Mouse (Mus musculus): ENCODE results near the gene Ercc6l.
"Not testable (repeated sequence)": the region's sequence is repeated elsewhere in the genome, so short reads cannot be mapped to it uniquely, and the experiment has no call there.

Ercc6l gene

DNA sequence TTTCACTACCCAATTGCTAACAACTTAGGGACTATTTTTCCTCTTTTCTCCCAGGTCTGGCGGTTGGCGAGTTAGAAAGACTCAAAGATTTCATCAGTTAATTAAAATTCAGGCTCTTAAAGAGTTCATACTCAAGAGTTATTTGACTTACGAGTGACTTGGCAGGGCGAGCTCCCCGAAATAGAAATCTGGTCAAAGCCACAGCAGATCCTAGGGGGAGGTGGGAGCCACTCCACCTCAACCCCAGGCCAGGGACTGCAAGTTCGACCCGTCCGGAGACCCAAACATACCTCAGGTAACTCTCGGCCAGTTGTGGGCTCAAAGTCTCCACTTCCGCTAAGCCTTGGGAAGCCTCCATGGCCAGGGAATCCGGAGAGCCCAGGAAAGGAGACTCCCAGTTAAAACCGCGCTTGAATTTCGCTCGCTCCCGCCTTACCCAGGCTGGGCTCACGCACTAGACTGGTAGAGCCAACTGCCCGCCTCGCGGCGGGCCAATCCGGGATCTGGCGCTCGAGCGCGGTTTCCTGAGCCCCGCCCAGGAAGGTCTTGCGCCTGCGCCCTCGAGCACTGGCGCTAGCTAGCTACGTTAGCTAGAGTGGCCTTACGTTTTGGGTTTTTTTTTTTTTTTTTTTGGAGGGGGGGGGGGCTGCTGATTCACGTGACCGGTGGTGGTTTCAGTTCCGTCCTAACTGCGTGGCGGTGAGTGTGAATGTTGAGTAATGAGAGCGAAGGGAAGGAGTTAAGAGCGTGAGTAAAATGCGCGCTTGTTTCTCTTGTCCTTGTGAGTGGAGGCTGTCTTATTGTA is at the start of gene Ercc6l:
Gene Ercc6l, minus strand, starts transcription at position 474 of the 805 bp plus-strand sequence.
- peak; percentile 88 for DNase-seq

DNA sequence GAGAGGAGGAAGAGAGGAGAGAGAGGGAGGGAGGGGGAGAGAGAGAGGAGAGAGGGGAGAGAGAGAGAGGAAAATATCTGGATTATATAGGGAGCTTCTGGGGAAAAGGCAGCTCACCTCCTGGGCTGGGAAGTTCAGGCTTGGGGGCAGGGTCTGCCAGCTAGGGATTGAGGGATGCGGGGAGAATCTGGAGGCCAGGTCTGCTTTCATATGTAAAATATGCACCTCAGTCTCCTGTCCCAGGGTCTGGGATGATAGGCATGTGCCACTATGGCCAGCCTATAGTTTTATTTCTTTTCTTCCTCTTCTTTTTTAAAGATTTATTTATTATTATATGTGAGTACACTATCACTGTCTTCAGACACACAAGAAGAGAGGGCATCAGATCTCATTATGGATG is 33.9 kb upstream of the Ercc6l start:
- DNase-seq: no peak

DNA sequence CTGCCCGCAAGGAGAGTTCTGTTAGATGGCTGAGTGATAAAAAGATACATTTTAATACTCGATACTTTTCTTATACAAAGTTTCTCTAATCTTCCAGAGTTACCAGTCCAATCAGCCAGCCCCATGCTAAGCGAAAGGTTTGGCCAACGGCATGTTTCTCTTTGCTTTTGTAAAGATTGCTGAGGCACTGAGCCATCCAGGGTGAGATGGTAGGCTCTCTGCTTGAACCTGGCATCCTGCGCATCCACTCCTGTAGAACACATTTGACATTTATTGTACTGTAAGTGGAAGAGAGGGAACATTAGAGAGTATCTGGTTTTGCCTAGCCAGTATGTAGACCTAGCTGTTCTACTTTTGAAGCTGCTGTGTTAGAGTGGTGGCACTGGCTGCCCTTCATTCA is 32.7 kb upstream of the Ercc6l start:
- DNase-seq: no peak

DNA sequence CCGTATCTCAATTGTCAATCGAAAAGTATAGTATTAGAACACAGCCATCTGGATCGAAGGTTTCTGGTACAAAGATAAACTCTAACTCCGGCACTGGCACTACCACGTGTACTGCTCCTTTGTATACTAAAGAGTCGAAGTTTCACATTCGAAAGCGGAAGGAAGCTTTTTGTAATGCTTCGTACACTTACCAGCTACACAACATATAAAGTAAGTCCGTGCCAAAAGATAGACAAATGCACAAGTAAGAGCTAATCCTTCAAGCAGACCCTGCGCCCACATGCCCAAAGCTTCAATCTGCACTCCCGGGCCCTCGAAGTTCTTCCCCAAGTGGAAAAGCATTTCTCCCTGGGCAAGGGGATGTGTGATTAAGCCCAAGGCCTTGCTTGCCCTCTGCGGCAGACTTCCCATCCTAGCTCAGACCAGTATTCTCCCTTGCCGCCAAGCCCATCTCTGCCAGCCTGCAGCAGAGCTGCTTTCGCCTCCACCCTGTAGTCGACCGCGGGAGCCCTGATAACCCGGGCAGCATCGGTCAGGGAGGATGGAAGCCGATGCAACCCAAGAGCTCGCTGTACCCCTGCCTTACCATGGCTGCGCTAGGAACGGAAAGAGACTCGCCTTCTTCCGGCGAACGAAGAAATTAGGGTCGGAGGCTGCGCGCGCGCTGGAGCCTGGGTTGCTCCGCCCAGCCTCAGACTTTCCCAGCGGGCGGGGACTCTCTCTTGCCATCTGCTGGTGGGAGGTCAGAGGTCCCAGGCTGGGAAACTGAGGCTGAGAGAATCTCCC is 32.0 kb upstream of the Ercc6l start, which contains the start of gene Rps4x:
Gene Rps4x, minus strand, starts transcription at position 683 of the 786 bp plus-strand sequence.
- peak; percentile 78 for DNase-seq

GRCm38 (mm10) chrX:102187023-102187699 is 30.3 kb upstream of the Ercc6l start:
- DNase-seq: no peak

GRCm38 (mm10) chrX:102182575-102182974 is 25.7 kb upstream of the Ercc6l start:
- DNase-seq: no peak

DNA sequence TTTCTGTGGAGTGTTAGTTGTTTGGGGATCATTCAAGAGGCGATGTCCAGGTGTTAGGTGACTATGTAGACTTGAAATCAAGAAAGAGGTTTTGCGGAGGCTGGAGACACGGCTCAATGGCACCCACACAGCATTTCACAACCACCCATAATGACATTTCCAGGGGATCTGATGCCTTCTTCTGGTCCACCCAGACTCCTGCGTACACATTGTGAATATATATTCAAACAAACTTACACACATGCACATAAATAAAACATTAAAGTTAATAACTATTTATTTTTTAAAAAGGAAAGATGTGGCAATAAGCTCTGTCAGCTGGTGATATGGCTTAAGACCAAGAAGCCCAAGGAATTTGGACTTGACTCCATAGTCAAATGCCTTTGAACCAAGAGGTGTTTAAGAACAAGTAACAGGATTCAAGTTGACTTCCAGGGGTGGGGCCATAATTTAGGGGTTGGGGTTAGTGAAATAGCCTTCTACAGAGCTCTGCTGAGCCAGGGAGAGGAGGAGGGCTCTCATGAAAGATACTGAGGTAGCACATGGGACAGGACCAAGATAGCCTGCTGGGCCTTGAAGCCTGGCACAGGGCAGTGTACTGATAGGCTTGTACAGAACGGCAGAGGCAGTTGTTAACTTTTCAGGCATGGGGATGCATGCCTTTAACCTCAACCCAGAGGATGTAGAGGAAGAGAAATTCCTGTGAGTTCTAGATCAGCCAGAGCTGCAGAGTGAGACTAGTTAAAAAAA is 18.8 kb upstream of the Ercc6l start:
- no peak for DNase-seq

GRCm38 (mm10) chrX:102170900-102171299 is 14.0 kb upstream of the Ercc6l start:
- no peak for DNase-seq

DNA sequence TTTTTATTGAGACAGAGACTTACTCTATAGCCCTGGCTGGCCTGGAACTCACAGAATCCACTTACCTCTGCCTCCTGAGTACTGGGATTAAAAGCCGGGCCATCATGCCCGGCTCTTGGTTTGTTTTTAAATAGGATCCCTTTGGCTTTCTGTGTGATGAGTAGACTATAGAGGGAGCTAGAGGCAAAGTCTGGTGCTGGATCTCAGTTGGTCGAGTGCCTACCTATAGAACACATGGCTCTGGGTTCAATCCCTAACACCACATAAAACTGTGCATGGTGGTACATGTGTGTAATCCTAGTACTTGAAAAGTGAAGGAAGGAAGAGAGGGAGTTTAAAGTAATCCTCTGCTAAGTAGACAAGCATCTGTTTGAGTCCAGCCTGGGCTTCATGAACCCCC is 13.2 kb upstream of the Ercc6l start:
- no peak for DNase-seq

- no peak for DNase-seq
Measured at GRCm38 (mm10) chrX:102169724-102170123, 12.8 kb upstream of the Ercc6l start.

DNA sequence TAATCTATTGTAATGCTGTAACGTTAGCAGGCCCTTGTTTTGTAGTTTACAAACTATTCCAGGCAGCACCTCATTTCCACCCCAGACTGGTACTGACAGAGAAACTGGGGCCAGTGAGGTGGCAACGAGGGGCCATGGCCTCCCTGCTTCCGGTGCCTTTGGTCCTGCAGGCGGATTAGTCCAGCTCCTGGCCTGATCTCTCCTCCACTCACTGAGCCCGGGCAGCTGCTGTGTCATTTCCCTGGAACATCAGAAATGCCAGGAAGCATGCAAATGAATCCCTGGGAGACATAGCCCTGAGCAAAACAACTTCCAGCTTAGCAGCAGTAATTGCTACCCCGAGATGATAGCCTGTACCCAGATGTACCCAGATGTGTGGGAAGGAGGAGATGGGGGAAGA is 10.1 kb upstream of the Ercc6l start:
- no peak for DNase-seq

GRCm38 (mm10) chrX:102166521-102166920 is 9.6 kb upstream of the Ercc6l start:
- no peak for DNase-seq

- no peak for DNase-seq
Measured at GRCm38 (mm10) chrX:102163529-102163928, 6.6 kb upstream of the Ercc6l start.

DNA sequence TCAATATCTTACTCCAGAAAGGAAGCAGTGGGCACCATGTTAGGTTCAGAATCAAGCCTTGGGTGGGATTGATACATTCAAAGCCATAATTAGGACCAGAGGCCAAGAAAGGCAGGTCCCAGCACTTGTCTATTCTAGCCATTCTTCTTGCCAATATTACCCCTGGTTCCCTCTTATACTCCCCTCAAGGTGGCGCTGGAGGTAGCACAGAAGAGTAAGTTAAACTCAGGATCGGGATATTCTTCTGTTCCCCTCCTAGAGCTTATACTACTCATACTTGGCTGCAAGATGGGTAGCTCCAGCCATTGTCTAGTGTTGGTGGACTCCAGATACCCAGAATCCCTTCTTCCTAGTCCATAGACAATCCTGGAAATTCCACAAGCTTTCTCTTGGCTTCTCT is 6.2 kb upstream of the Ercc6l start:
- DNase-seq: no peak

GRCm38 (mm10) chrX:102160528-102160927 is 3.6 kb upstream of the Ercc6l start:
- no peak for DNase-seq

DNA sequence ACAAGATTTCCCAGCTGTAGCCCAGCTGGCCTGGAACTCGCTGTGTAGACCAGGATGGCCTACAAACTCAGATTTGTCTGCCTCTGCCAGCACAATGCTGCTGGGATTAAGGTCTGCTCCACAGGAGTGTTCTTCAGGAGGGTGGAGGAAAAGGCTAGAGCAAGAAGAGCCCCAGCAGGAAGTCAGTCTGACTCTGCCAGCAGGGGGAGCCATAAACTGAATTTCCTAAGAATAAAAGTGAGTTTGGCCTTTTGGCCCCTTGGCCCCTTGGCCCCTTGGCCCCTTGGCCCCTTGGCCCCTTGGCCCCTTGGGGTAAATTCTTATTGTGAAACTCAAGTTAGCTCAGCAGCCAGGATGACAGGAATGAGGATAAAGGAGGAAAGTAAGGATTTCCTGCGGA is 2.9 kb upstream of the Ercc6l start:
- DNase-seq: peak; percentile 9

- no peak for DNase-seq
Measured at GRCm38 (mm10) chrX:102157423-102157791, 516 bp upstream of the Ercc6l start.

GRCm38 (mm10) chrX:102141157-102141556 is 15.7 kb downstream of the Ercc6l start:
- no peak for DNase-seq

GRCm38 (mm10) chrX:102121321-102121720 is 35.6 kb downstream of the Ercc6l start:
- no peak for DNase-seq

DNA sequence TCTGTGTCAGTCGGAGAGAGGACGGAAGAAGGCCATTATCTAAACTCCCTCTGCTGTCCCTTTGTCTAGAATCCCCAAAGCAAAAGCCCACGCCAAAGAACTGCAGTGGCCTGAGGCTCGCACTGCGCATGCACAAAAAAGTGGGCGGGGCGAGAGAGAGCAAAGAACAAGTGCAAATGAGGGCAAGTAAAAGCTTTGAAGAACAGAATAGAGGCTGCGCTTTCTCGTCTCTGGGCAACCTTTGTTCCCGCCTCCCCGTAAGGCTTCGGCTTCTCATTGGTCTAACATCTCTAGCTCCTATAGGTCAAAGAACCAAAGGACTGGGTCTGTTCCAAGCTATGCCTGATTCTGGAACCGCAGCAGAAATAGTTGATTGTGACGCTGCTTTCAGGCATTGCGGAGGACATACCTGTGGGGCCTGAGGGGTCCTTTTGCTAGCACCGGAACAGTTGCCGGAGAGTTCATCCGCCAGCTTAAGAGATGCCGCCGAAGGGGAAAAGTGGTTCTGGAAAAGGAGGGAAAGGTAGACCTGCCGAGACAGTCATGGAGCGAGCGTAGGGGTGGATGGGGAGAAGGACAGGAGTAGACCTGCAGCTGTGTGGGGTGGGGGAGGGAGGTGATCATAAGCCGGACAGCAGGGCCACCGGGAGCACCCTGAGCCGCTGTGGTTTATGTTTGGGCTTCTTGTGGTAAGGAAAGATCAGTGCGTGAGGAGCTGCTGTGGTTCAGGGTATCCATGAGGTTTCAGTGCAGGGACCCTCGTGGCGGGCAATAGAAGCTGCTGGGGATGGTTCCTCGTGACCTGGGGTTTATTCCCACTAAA is 37.6 kb downstream of the Ercc6l start, which contains the start of gene Pin4:
Gene Pin4, plus strand, starts transcription at position 406 of the 823 bp plus-strand sequence.
- DNase-seq: peak; percentile 88

DNA sequence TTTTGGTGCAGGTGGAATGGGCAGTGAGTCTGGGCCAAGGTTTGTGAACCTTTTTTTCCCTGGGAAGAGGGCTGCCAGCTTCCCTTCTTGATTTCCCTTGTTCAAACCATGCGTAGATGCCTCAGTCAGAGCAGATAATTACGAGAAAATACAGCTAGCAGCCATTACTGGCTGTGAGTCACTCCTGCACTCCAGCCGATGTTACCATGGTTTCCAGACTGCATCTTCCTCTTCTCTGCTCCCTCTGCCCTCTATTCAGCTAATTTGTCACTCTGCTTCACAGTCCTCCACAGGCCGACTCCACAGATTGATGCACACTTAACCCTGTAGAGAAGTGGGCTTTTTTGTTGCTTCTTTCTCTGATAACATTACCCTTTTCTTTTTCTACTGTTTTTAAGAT is 41.2 kb downstream of the Ercc6l start:
- no peak for DNase-seq

DNA sequence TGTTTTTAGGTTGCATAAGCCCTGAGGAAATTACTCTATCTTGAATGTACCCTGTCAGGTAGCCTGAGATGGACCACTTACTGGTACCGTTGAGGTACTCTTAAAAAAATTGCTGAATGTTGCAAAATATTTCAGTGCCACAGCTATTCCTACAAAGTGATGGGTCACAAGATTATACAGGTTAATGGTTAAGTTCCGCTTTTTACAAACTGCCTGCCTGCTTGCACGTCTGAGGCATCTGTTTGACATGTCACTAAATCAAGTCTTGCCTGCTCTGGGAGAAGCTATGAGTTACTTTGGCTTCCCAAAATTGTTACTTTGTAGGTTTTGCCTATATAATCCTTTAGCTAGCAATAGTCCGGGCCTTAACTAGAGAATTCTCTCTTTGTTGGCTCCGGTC is 47.5 kb downstream of the Ercc6l start:
- not testable (repeated sequence) for DNase-seq

Measured in right cerebral cortex, postnatal 4 days (tissue).